24 mouse cellular contexts compared by ENCODE assay signal in the genomic region with DNA sequence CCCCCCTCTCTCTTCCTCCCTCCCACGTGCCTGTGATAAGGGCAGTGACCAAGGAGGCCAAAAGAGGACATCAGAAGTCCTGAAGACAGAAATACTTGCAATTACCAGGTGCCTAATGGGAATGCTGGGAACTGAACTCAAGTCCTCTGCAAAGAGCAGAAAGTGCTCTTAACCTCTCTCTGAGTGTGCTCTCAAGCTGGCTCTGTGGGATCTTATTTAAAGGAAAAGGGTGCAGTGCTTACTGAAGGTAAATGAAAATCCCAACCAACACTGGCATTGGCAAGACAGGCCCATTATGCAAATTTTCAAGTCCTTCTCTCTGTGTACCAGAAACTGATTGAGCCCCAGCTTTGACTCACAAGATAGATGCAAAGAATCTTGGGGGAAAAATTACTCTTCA.
DNase-seq lines count a peak whose midpoint lies in the region; ATAC-seq and TF ChIP-seq lines count a peak whose summit lies in the region.
"Had no signal": no experiment of that assay in that cellular context is flagged by ENCODE, and none has a peak within 500 bp of the region (broad histone marks: within the 10 kb centered on the region; RNA-seq: fewer than 3 reads in every experiment).

No protein-coding gene starts in this region.

- no peaks in the 10 kb centered on the region for H3K9me3 ChIP-seq in lung, postnatal 0 days (ENCODE audit: low read length)
- H3K9me3 ChIP-seq in hindbrain, embryonic 16.5 days (ENCODE audit: control insufficient read depth, low read length): no peaks in the 10 kb centered on the region
- H3K9me3 ChIP-seq: embryonic facial prominence, embryonic 10.5 days; embryonic facial prominence, embryonic 12.5 days; forebrain, embryonic 13.5 days; forebrain, embryonic 15.5 days; G1E had no signal

- 0% methylated on average over 1 of the region's 1 CpGs for WGBS in lung, postnatal 0 days
- no CpG with 5 or more reads among the region's 1 CpGs for WGBS in hindbrain, embryonic 16.5 days

- no peaks in the 10 kb centered on the region for H3K27me3 ChIP-seq in lung, postnatal 0 days (replicated peaks; ENCODE audit: insufficient read depth, low read length)
- H3K27me3 ChIP-seq in hindbrain, embryonic 16.5 days (replicated peaks; ENCODE audit: control insufficient read depth, insufficient read depth, low read length): no peaks in the 10 kb centered on the region
- H3K27me3 ChIP-seq: CH12.LX; embryonic facial prominence, embryonic 12.5 days; forebrain, embryonic 13.5 days; forebrain, embryonic 15.5 days had no signal

- H3K9ac ChIP-seq in lung, postnatal 0 days (replicated peaks; ENCODE audit: low read depth): no peak overlapping the region
- no peak overlapping the region for H3K9ac ChIP-seq in hindbrain, embryonic 16.5 days (ENCODE audit: low read depth, low read length)
- H3K9ac ChIP-seq: embryonic facial prominence, embryonic 12.5 days; forebrain, embryonic 13.5 days; forebrain, embryonic 15.5 days; forebrain, postnatal 0 days had no signal

- no peak overlapping the region for H3K4me3 ChIP-seq in lung, postnatal 0 days (ENCODE audit: low read depth, low read length)
- no peak overlapping the region for H3K4me3 ChIP-seq in hindbrain, embryonic 16.5 days (ENCODE audit: low read length)
- H3K4me3 ChIP-seq: embryonic facial prominence, embryonic 10.5 days; embryonic facial prominence, embryonic 12.5 days; forebrain, embryonic 13.5 days; forebrain, embryonic 15.5 days had no signal

- H3K27ac ChIP-seq in lung, postnatal 0 days (ENCODE audit: low read length): no peak overlapping the region
- H3K27ac ChIP-seq in hindbrain, embryonic 16.5 days (ENCODE audit: low read depth, low read length): no peak overlapping the region
- H3K27ac ChIP-seq: embryonic facial prominence, embryonic 10.5 days; embryonic facial prominence, embryonic 12.5 days; forebrain, embryonic 13.5 days; forebrain, embryonic 15.5 days had no signal

- no peaks in the 10 kb centered on the region for H3K36me3 ChIP-seq in lung, postnatal 0 days (ENCODE audit: insufficient read depth, low read length)
- no peaks in the 10 kb centered on the region for H3K36me3 ChIP-seq in hindbrain, embryonic 16.5 days (ENCODE audit: control insufficient read depth, insufficient read depth, low read length)
- H3K36me3 ChIP-seq: embryonic facial prominence, embryonic 10.5 days; embryonic facial prominence, embryonic 12.5 days; forebrain, embryonic 15.5 days; G1E had no signal

- DNase-seq in lung, postnatal 0 days (ENCODE audit: low spot score): peak; percentile 54
- no peak for DNase-seq in lung, postnatal 14 days
- peak; percentile 11 for DNase-seq in lung, postnatal 36 days
- DNase-seq in lung, postnatal 10 days: no peak
- DNase-seq: adrenal gland, adult 8-10 months; adrenal gland, postnatal 14 days; adrenal gland, postnatal 36 days; B cell, adult 2 months; cerebellum, adult 11-12 months; cerebellum, adult 2 months; cerebellum, adult 9-10 months; cerebellum, postnatal 10 days; cerebellum, postnatal 25 days; forebrain, postnatal 0 days had no signal

- TF ChIP-seq CTCF in lung, postnatal 0 days (IDR thresholded peaks at IDR 0.05): no peak

- no peaks in the 10 kb centered on the region for H3K4me1 ChIP-seq in lung, postnatal 0 days (ENCODE audit: insufficient read depth, low read depth, low read length)
- H3K4me1 ChIP-seq in hindbrain, embryonic 16.5 days (ENCODE audit: control insufficient read depth, insufficient read depth, low read depth, low read length): no peaks in the 10 kb centered on the region
- H3K4me1 ChIP-seq: embryonic facial prominence, embryonic 10.5 days; embryonic facial prominence, embryonic 12.5 days; forebrain, embryonic 13.5 days; forebrain, embryonic 15.5 days had no signal

- H3K4me2 ChIP-seq in lung, postnatal 0 days (replicated peaks; ENCODE audit: low read depth, low read length): no peak overlapping the region
- H3K4me2 ChIP-seq in hindbrain, embryonic 16.5 days (ENCODE audit: low read length): no peak overlapping the region
- H3K4me2 ChIP-seq: embryonic facial prominence, embryonic 12.5 days; forebrain, embryonic 13.5 days; forebrain, embryonic 15.5 days had no signal

- peak; percentile 55 for ATAC-seq in lung, postnatal 0 days
- no peak for ATAC-seq in hindbrain, embryonic 16.5 days
- ATAC-seq: activated CD4-positive, CD25-positive, alpha-beta regulatory T cell, adult 4 months; CD4-positive, CD25-positive, alpha-beta regulatory T cell, adult 4 months; forebrain, embryonic 13.5 days; forebrain, embryonic 15.5 days; forebrain, postnatal 0 days; Patski had no signal

- TF ChIP-seq EP300 in lung, postnatal 0 days (IDR thresholded peaks at IDR 0.05): 0 out of 2 replicates have a peak, but pooled peaks have one; percentile 8

Comparison
In these comparisons a context has a peak if more than half of its experiments do, and no peak if none do; other contexts are left out.
1. DNase-seq: peak in lung, postnatal 0 days (single experiment) and lung, postnatal 36 days (single experiment); none in lung, postnatal 14 days (single experiment) and lung, postnatal 10 days (single experiment).